Mouse (Mus musculus) myocyte (in vitro differentiated cells): ENCODE measurements around the gene Gm15013. TPM values are rescaled to one million over a fixed set of nuclear protein-coding genes. Genes with fewer than 3 reads are reported as not detected.
A peak's percentile ranks its signal among the peaks of the same experiment; 100 is the strongest.

ENCODE experiments used
- H3K27me3 ChIP-seq: one replicate; pipeline ENCODE4 v1.6.1; 2011; ENCODE audit not compliant: control insufficient read depth, insufficient read depth, insufficient read length
- H3K36me3 ChIP-seq: one replicate; pipeline ENCODE4 v1.6.1; 2011; ENCODE audit not compliant: control insufficient read depth, insufficient read depth
- H3K4me2 ChIP-seq: one replicate; pipeline ENCODE4 v1.6.1; 2011; ENCODE audit warnings: low read depth, control low read depth
- H3K4me3 ChIP-seq: one replicate; pipeline ENCODE4 v1.5.1; 2011; ENCODE audit warnings: mild to moderate bottlenecking, control low read depth, moderate library complexity
- H3K79me2 ChIP-seq: one replicate; pipeline ENCODE4 v1.6.1; 2011; ENCODE audit not compliant: control insufficient read depth, insufficient read depth
- H3ac ChIP-seq: one replicate; pipeline ENCODE4 v1.6.1; 2011; ENCODE audit not compliant: control insufficient read depth, insufficient read length
- CEBPB ChIP-seq: IDR thresholded peaks from 2 replicates; pipeline ENCODE4 v1.6.1; 2011; ENCODE audit warnings: mild to moderate bottlenecking, moderate library complexity; ENCODE audit not compliant: poor library complexity, insufficient read depth, severe bottlenecking
- E2F4 ChIP-seq: IDR thresholded peaks from one replicate; pipeline ENCODE4 v1.6.1; 2011; ENCODE audit warnings: mild to moderate bottlenecking, control low read depth, moderate library complexity; ENCODE audit not compliant: insufficient read depth
- MAX ChIP-seq: IDR thresholded peaks from one replicate; pipeline ENCODE4 v1.6.1; 2011; ENCODE audit warnings: low read depth, mild to moderate bottlenecking, control low read depth
- MYOD1 ChIP-seq, 3 experiments: IDR thresholded peaks; one replicate each; pipeline ENCODE4 v1.6.1; 2011; ENCODE audit warnings: control low read depth in 2 of 3, low read depth in 2 of 3, mild to moderate bottlenecking in 2 of 3, moderate library complexity in 1 of 3; ENCODE audit not compliant: insufficient read length in 2 of 3, control insufficient read depth in 1 of 3
- MYOG ChIP-seq, 3 experiments: IDR thresholded peaks; one replicate each; pipeline ENCODE4 v1.6.1; 2011; ENCODE audit warnings: control low read depth in 2 of 3, low read depth in 2 of 3, mild to moderate bottlenecking in 2 of 3; ENCODE audit not compliant: insufficient read length in 2 of 3, control insufficient read depth in 1 of 3, insufficient read depth in 1 of 3
- POLR2A ChIP-seq: IDR thresholded peaks from one replicate; pipeline ENCODE4 v1.6.1; 2011; ENCODE audit warnings: low read depth, mild to moderate bottlenecking, control low read depth, moderate library complexity; ENCODE audit not compliant: insufficient read length
- POLR2AphosphoS2 ChIP-seq: IDR thresholded peaks from one replicate; pipeline ENCODE4 v1.6.1; 2011; ENCODE audit warnings: low read depth, control low read depth; ENCODE audit not compliant: insufficient read length
- REST ChIP-seq: IDR thresholded peaks from one replicate; pipeline ENCODE4 v1.6.1; 2011; ENCODE audit warnings: mild to moderate bottlenecking, control low read depth, moderate library complexity; ENCODE audit not compliant: insufficient read depth, insufficient read length
- SRF ChIP-seq: IDR thresholded peaks from one replicate; pipeline ENCODE4 v1.6.1; 2011; ENCODE audit warnings: low read depth; ENCODE audit not compliant: control insufficient read depth, insufficient read length
- TCF12 ChIP-seq: IDR thresholded peaks from one replicate; pipeline ENCODE4 v1.6.1; 2011; ENCODE audit warnings: mild to moderate bottlenecking, control low read depth; ENCODE audit not compliant: poor library complexity, insufficient read depth, severe bottlenecking
- TCF3 ChIP-seq: IDR thresholded peaks from one replicate; pipeline ENCODE4 v1.6.1; 2011; ENCODE audit warnings: low read depth, control low read depth; ENCODE audit not compliant: insufficient read length
- USF1 ChIP-seq: IDR thresholded peaks from one replicate; pipeline ENCODE4 v1.6.1; 2011; ENCODE audit warnings: low read depth, mild to moderate bottlenecking, control low read depth, moderate library complexity
- polyA plus RNA-seq: library from polyadenylated mRNA; unstranded; fragments of >200 nt; fragmentation: generic; extraction: Trizol; gene quantifications from one replicate; pipeline ENCODE4 v1.2.1, GENCODE M21; 2012; ENCODE audit warnings: missing spikeins

Gene Gm15013
- polyA plus RNA-seq, 1 experiment, result 0.13 TPM

DNA sequence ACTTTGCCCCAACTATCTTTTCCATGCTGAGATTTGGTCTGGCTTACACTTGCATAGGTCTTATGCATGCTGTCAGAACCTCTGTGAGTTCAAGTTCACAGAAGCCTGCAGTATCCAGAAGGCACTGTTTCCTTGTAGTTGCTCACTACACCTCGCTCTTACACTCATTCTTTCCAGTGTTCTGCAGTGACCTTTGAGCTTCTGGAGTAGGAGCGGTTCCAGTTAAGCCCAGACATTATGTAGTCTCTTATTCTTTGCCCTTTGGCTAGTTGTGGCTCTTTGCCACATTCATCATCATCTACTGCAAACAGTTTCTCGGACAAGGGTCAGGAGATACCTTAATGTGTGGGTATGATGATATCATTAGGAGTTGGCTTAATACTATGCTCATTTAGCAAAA lies 16.3 kb upstream of the Gm15013 start:
- Histone ChIP-seq H3ac (no peak overlapping the region), H3K4me3 (no peak overlapping the region), H3K36me3 (peaks cover 4% of the 10 kb centered on the region), H3K4me2 (no peak overlapping the region), H3K27me3 (no peaks in the 10 kb centered on the region), H3K79me2 (no peaks in the 10 kb centered on the region)
- TF ChIP-seq POLR2A, result no peak
- TF ChIP-seq TCF12, result no peak
- no peak for TF ChIP-seq SRF
- TF ChIP-seq CEBPB, result no peak
- no peak for TF ChIP-seq TCF3
- no peak for TF ChIP-seq USF1
- no peak for TF ChIP-seq MYOD1 (IDR thresholded peaks at IDR 0.05; ENCODE audit: control insufficient read depth in 1 of 3, insufficient read length in 2 of 3, low read depth in 2 of 3)
- TF ChIP-seq E2F4, result no peak
- no peak for TF ChIP-seq MAX
- no peak for TF ChIP-seq POLR2AphosphoS2
- TF ChIP-seq REST, result no peak
- no peak for TF ChIP-seq MYOG (IDR thresholded peaks at IDR 0.05; ENCODE audit: control insufficient read depth in 1 of 3, insufficient read depth in 1 of 3, insufficient read length in 2 of 3, low read depth in 2 of 3)

DNA sequence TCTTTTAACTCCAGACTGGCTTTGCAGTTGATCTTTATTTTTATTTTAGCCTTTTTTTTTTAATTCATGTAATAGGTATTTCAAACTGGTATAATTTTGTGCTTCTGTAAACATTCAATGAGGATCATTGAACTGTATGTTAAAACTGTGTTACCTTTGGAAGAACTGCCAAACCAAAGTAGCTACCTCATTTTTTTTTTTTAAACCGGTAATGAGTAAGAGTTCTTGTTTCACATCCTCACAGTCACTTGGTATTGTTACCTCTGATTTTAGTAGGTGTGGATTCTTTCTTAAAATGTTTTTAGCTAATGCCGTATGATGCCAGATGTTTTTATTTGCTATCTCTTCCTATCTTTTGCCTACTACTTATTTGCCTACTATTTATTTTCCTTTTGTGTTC lies 8.1 kb upstream of the Gm15013 start:
- TF ChIP-seq SRF (no peak), MAX (no peak), TCF3 (no peak), E2F4 (no peak), POLR2AphosphoS2 (no peak), USF1 (no peak), POLR2A (no peak), REST (no peak), TCF12 (no peak), CEBPB (no peak), MYOD1 (IDR thresholded peaks at IDR 0.05; ENCODE audit: control insufficient read depth in 1 of 3, insufficient read length in 2 of 3, low read depth in 2 of 3) (no peak), MYOG (IDR thresholded peaks at IDR 0.05; ENCODE audit: control insufficient read depth in 1 of 3, insufficient read depth in 1 of 3, insufficient read length in 2 of 3, low read depth in 2 of 3) (no peak)
- Histone ChIP-seq H3ac (no peak overlapping the region), H3K4me2 (no peak overlapping the region), H3K79me2 (no peaks in the 10 kb centered on the region), H3K27me3 (no peaks in the 10 kb centered on the region), H3K36me3 (no peaks in the 10 kb centered on the region), H3K4me3 (no peak overlapping the region)

DNA sequence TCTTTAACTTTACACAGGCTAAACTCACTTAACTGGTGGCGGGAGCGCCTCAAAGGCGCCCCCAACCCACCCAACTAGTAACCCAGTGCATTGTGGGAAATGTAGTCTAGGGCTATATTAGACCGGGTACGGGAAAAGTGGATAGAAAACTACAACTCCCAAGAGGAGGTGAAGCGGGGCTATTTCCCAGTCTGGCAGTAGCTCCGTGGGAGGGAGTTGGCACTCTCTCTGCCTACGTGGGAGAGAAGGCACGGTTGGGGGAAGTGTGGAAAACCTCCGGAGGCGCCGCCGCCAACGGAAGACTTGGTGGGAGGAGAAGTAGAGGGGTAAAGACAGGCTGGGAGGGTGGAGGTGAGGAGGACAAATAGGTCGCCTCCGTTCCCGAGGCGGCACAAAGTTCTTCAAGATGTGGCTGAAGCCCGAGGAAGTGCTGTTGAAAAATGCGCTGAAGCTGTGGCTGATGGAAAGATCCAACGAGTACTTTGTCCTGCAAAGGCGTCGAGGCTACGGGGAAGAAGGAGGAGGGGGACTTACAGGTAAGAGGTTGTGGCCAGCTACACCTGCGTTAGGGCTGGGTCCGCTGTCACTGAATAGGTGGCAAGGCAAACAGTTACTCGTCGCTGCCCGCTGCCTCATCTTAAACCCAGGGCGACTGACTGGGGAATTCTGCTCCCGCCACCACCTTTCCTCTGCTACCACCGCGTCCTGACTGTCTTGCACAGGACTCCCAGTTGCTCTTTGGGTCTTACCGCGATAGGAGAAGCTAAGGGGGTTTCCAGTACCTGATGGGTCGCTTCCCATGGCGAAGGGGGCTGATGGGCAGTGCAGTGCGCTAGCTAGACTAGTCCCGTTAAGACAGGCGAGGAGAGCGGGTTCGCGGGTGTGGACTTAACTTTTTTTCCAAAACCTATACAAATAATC lies 29.2 kb downstream of the Gm15013 start, which contains the start of gene Tbc1d8b:
Gene Tbc1d8b, plus strand, starts transcription at position 222 of the 921 bp plus-strand sequence.
- H3K4me2 ChIP-seq, result peak within 1 kb of the TSS; percentile 69
- peak within 1 kb of the TSS; percentile 78 for H3K4me3 ChIP-seq
- TF ChIP-seq POLR2A (peak; percentile 40), E2F4 (no peak), POLR2AphosphoS2 (peak; percentile 34)
- no peaks in the 10 kb centered on the region for H3K36me3 ChIP-seq
- peak within 1 kb of the TSS; percentile 20 for H3ac ChIP-seq
- H3K27me3 ChIP-seq, result no peaks in the 10 kb centered on the region
- peaks cover 19% of the 10 kb centered on the region for H3K79me2 ChIP-seq

GRCm38 (mm10) chrX:139684410-139684774 lies 29.9 kb downstream of the Gm15013 start:
- H3K4me3 ChIP-seq, result peak overlapping the region; percentile 78
- H3ac ChIP-seq, result peak overlapping the region; percentile 20
- peak overlapping the region; percentile 66 for H3K4me2 ChIP-seq
- no peaks in the 10 kb centered on the region for H3K27me3 ChIP-seq
- TF ChIP-seq REST (no peak), MYOG (IDR thresholded peaks at IDR 0.05; ENCODE audit: control insufficient read depth in 1 of 3, insufficient read depth in 1 of 3, insufficient read length in 2 of 3, low read depth in 2 of 3) (no peak), USF1 (no peak), CEBPB (no peak), POLR2A (no peak), MAX (no peak), MYOD1 (IDR thresholded peaks at IDR 0.05; ENCODE audit: control insufficient read depth in 1 of 3, insufficient read length in 2 of 3, low read depth in 2 of 3) (no peak), TCF3 (no peak), E2F4 (no peak), SRF (no peak), TCF12 (no peak), POLR2AphosphoS2 (no peak)
- no peaks in the 10 kb centered on the region for H3K36me3 ChIP-seq
- H3K79me2 ChIP-seq, result peaks cover 19% of the 10 kb centered on the region

DNA sequence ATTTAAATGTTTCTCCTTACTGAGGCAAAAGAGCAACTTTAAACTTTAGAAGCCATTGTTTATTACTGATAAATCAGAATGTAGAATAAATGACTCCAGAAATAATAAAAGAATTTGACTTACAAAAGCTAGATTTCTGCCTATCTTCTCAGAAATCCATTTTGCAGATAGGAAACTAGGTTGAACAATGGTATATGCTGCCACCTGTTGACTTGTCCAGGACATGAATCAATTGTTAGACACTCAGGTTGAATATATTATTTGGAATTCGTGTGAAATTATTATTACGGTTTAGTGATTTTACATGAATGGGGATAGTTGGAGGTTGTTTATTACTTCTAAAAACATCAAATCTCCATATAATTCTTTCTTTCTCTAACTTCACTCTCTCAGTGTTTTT lies 48.5 kb downstream of the Gm15013 start:
- H3K27me3 ChIP-seq, result no peaks in the 10 kb centered on the region
- no peak overlapping the region for H3ac ChIP-seq
- no peak for TF ChIP-seq TCF12
- no peak for TF ChIP-seq POLR2A
- H3K79me2 ChIP-seq, result no peaks in the 10 kb centered on the region
- H3K36me3 ChIP-seq, result no peaks in the 10 kb centered on the region
- H3K4me2 ChIP-seq, result no peak overlapping the region
- H3K4me3 ChIP-seq, result no peak overlapping the region

Other genes with a start within 250 kb of the Gm15013 start
- 0.05 TPM for gene D330045A20Rik, start 234.1 kb downstream of the Gm15013 start, polyA plus RNA-seq
- 5.2 TPM for gene Rnf128, start 151.2 kb downstream of the Gm15013 start, polyA plus RNA-seq
- gene Tbc1d8b, start 29.5 kb downstream of the Gm15013 start, polyA plus RNA-seq, result 1.8 TPM
- 3.1 TPM for gene Ripply1, start 67.9 kb upstream of the Gm15013 start, polyA plus RNA-seq
- 1.0 TPM for gene Cldn2, start 86.3 kb upstream of the Gm15013 start, polyA plus RNA-seq
- 9.6 TPM for gene Morc4, start 157.2 kb upstream of the Gm15013 start, polyA plus RNA-seq